Mouse (Mus musculus): ENCODE results near the gene Greb1. TPM values are rescaled to one million over a fixed set of nuclear protein-coding genes. Genes with fewer than 3 reads are reported as not detected.

Greb1 gene
- polyA plus RNA-seq, 1 experiment from 2014 or later = 0.24 TPM

- no peak overlapping the region for H3K9ac ChIP-seq (ENCODE audit: low read length)
- TF ChIP-seq CTCF (IDR thresholded peaks at IDR 0.05; ENCODE audit: low read depth) (no peak), EP300 (optimal IDR thresholded peaks at IDR 0.05) (no peak)
- DNase-seq (ENCODE audit: low spot score) (no peak), ATAC-seq (ENCODE audit: low FRiP score, low TSS enrichment) (no peak)
- 46% methylated on average over 5 of the region's 5 CpGs for WGBS
- H3K4me2 ChIP-seq (replicated peaks; ENCODE audit: low read depth) = no peak overlapping the region
- H3K4me1 ChIP-seq (replicated peaks; ENCODE audit: control insufficient read depth, insufficient read depth) = no peaks in the 10 kb centered on the region
- no peaks in the 10 kb centered on the region for H3K27me3 ChIP-seq (ENCODE audit: control insufficient read depth, insufficient read depth, low read length)
- H3K27ac ChIP-seq (replicated peaks) = no peak overlapping the region
- no peaks in the 10 kb centered on the region for H3K36me3 ChIP-seq (ENCODE audit: control insufficient read depth, insufficient read depth, low read length)
- H3K9me3 ChIP-seq (ENCODE audit: control insufficient read depth, low read length) = no peaks in the 10 kb centered on the region
- H3K4me3 ChIP-seq (ENCODE audit: low read depth, low read length) = no peak overlapping the region
These were observed 2.7 kb upstream of the Greb1 start for GRCm38 (mm10) chr12:16803237-16803955.

- no peaks in the 10 kb centered on the region for H3K9me3 ChIP-seq (ENCODE audit: control insufficient read depth, low read length)
- peak overlapping the region; percentile 48 for H3K4me3 ChIP-seq (ENCODE audit: low read depth, low read length)
- no peak overlapping the region for H3K27ac ChIP-seq (replicated peaks)
- TF ChIP-seq CTCF (IDR thresholded peaks at IDR 0.05; ENCODE audit: low read depth) = no peak
- no peak for TF ChIP-seq EP300 (optimal IDR thresholded peaks at IDR 0.05)
- 0% methylated on average over 12 of the region's 12 CpGs for WGBS
- H3K4me2 ChIP-seq (replicated peaks; ENCODE audit: low read depth) = peak overlapping the region; percentile 92
- no peaks in the 10 kb centered on the region for H3K36me3 ChIP-seq (ENCODE audit: control insufficient read depth, insufficient read depth, low read length)
- H3K9ac ChIP-seq (ENCODE audit: low read length) = peak overlapping the region; percentile 48
- H3K27me3 ChIP-seq (ENCODE audit: control insufficient read depth, insufficient read depth, low read length) = no peaks in the 10 kb centered on the region
- H3K4me1 ChIP-seq (replicated peaks; ENCODE audit: control insufficient read depth, insufficient read depth) = no peaks in the 10 kb centered on the region
- DNase-seq (ENCODE audit: low spot score) (no peak), ATAC-seq (ENCODE audit: low FRiP score, low TSS enrichment) (peak; percentile 45; the same call in 1 of the 2 replicates)
These were observed 251 bp upstream of the Greb1 start for GRCm38 (mm10) chr12:16800959-16801315.

- no peak for TF ChIP-seq EP300 (optimal IDR thresholded peaks at IDR 0.05)
- TF ChIP-seq CTCF (IDR thresholded peaks at IDR 0.05; ENCODE audit: low read depth) = no peak
- no peaks in the 10 kb centered on the region for H3K4me1 ChIP-seq (replicated peaks; ENCODE audit: control insufficient read depth, insufficient read depth)
- WGBS = 32% methylated on average over 6 of the region's 6 CpGs
- no peaks in the 10 kb centered on the region for H3K36me3 ChIP-seq (ENCODE audit: control insufficient read depth, insufficient read depth, low read length)
- no peak overlapping the region for H3K27ac ChIP-seq (replicated peaks)
- no peaks in the 10 kb centered on the region for H3K9me3 ChIP-seq (ENCODE audit: control insufficient read depth, low read length)
- ATAC-seq (ENCODE audit: low FRiP score, low TSS enrichment) (no peak; the same call in 1 of the 2 replicates), DNase-seq (ENCODE audit: low spot score) (no peak)
- H3K9ac ChIP-seq (ENCODE audit: low read length) = no peak overlapping the region
- no peaks in the 10 kb centered on the region for H3K27me3 ChIP-seq (ENCODE audit: control insufficient read depth, insufficient read depth, low read length)
- peak overlapping the region; percentile 92; the same call in 1 of the 2 replicates for H3K4me2 ChIP-seq (replicated peaks; ENCODE audit: low read depth)
- H3K4me3 ChIP-seq (ENCODE audit: low read depth, low read length) = no peak overlapping the region
These were observed 793 bp downstream of the Greb1 start for GRCm38 (mm10) chr12:16799928-16800258.

DNA sequence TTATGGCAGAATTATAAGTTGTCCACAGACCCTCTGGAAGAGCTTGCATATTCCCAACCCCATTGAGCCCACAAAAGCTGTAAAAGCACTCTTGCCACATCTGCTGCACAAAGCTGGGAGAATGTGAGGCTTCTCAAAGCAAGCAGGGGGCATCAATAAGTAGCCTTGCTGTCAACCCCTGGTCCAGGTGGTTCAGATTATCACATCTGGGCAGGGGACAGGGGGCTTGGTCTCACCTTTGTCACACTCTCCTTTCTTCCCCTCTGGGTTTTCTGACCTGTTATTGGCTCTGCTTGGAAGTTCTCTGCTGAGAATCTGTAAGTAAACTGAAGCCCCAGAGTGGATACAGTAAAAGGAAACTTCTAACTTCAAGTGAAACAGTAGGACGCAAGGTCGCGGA, 1.8 kb downstream of the Greb1 start:
- ATAC-seq (ENCODE audit: low FRiP score, low TSS enrichment) (no peak), DNase-seq (ENCODE audit: low spot score) (no peak)
- no peak overlapping the region for H3K27ac ChIP-seq (replicated peaks)
- H3K27me3 ChIP-seq (ENCODE audit: control insufficient read depth, insufficient read depth, low read length) = no peaks in the 10 kb centered on the region
- no peaks in the 10 kb centered on the region for H3K36me3 ChIP-seq (ENCODE audit: control insufficient read depth, insufficient read depth, low read length)
- H3K4me1 ChIP-seq (replicated peaks; ENCODE audit: control insufficient read depth, insufficient read depth) = no peaks in the 10 kb centered on the region
- 72% methylated on average over 3 of the region's 3 CpGs for WGBS
- no peak overlapping the region for H3K4me2 ChIP-seq (replicated peaks; ENCODE audit: low read depth)
- TF ChIP-seq EP300 (optimal IDR thresholded peaks at IDR 0.05) = no peak
- TF ChIP-seq CTCF (IDR thresholded peaks at IDR 0.05; ENCODE audit: low read depth) = no peak
- H3K4me3 ChIP-seq (ENCODE audit: low read depth, low read length) = no peak overlapping the region
- H3K9me3 ChIP-seq (ENCODE audit: control insufficient read depth, low read length) = no peaks in the 10 kb centered on the region
- H3K9ac ChIP-seq (ENCODE audit: low read length) = no peak overlapping the region

DNA sequence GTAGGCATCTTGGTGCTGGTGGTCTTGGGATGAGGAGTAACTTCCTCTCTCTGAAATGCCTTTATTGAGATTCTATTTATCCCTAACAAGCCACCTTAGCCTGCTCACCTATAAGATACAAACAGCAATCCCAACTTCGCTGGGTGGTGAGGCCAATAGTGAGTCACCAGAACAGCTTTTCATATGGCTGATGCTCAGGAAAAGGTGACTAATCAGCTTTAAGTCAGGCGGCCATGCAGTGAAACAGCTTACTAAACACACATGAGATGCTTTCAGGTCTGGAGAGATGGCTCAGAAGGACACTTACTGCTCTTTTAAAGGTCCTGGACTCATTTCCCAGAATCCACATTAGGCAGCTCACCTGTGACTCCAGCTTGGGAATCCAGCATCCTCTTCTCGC, 4.9 kb downstream of the Greb1 start:
- H3K4me2 ChIP-seq (replicated peaks; ENCODE audit: low read depth) = no peak overlapping the region
- no peak overlapping the region for H3K4me3 ChIP-seq (ENCODE audit: low read depth, low read length)
- H3K36me3 ChIP-seq (ENCODE audit: control insufficient read depth, insufficient read depth, low read length) = no peaks in the 10 kb centered on the region
- ATAC-seq (ENCODE audit: low FRiP score, low TSS enrichment) (no peak), DNase-seq (ENCODE audit: low spot score) (no peak)
- H3K27me3 ChIP-seq (ENCODE audit: control insufficient read depth, insufficient read depth, low read length) = no peaks in the 10 kb centered on the region
- H3K4me1 ChIP-seq (replicated peaks; ENCODE audit: control insufficient read depth, insufficient read depth) = no peaks in the 10 kb centered on the region
- H3K27ac ChIP-seq (replicated peaks) = no peak overlapping the region
- H3K9ac ChIP-seq (ENCODE audit: low read length) = no peak overlapping the region
- WGBS = 74% methylated on average over 3 of the region's 3 CpGs
- H3K9me3 ChIP-seq (ENCODE audit: control insufficient read depth, low read length) = no peaks in the 10 kb centered on the region
- no peak for TF ChIP-seq CTCF (IDR thresholded peaks at IDR 0.05; ENCODE audit: low read depth)
- no peak for TF ChIP-seq EP300 (optimal IDR thresholded peaks at IDR 0.05)

- Histone ChIP-seq H3K36me3 (ENCODE audit: control insufficient read depth, insufficient read depth, low read length) (no peaks in the 10 kb centered on the region), H3K4me3 (ENCODE audit: low read depth, low read length) (no peak overlapping the region), H3K27ac (replicated peaks) (no peak overlapping the region), H3K4me1 (replicated peaks; ENCODE audit: control insufficient read depth, insufficient read depth) (no peaks in the 10 kb centered on the region), H3K4me2 (replicated peaks; ENCODE audit: low read depth) (no peak overlapping the region), H3K9me3 (ENCODE audit: control insufficient read depth, low read length) (no peaks in the 10 kb centered on the region), H3K27me3 (ENCODE audit: control insufficient read depth, insufficient read depth, low read length) (no peaks in the 10 kb centered on the region), H3K9ac (ENCODE audit: low read length) (no peak overlapping the region)
- no peak for DNase-seq (ENCODE audit: low spot score)
- WGBS = 77% methylated on average over 4 of the region's 4 CpGs
- ATAC-seq (ENCODE audit: low FRiP score, low TSS enrichment) = no peak
- no peak for TF ChIP-seq EP300 (optimal IDR thresholded peaks at IDR 0.05)
- no peak for TF ChIP-seq CTCF (IDR thresholded peaks at IDR 0.05; ENCODE audit: low read depth)
These were observed 7.3 kb downstream of the Greb1 start for GRCm38 (mm10) chr12:16793371-16793770.

Measured in stomach, postnatal 0 days (tissue).